Mouse (Mus musculus): ENCODE data around the gene Tmem30a.

Gene Tmem30a

GRCm38 (mm10) chr9:79792841-79793835 lies at the start of gene Tmem30a:
TSS of gene Tmem30a (minus strand) at chr9:79793507.
- peak; percentile 94 to 96 for DNase-seq

GRCm38 (mm10) chr9:79842615-79843014 lies 49.3 kb upstream of the Tmem30a start:
- DNase-seq = no peak

GRCm38 (mm10) chr9:79842028-79842427 lies 48.7 kb upstream of the Tmem30a start:
- no peak for DNase-seq

DNA sequence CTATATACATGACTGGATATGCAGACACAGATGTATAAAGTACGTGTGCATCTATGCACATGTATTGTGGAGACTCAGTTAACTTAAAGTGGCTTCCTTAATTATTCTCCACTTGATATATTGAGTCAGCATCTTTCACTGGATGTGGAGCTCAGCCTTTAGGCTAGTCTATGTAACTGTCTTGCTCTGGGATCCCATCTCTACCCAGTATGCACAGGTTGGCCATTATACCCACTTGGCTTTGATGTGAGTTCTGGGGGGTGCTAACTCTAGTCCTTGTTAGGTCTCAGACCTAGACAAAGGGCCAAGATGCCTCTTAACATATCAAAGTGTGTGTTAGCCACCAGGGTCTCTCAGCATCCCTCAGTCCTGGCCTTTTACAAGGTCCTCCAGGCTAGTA lies 38.0 kb upstream of the Tmem30a start:
- no peak for DNase-seq

GRCm38 (mm10) chr9:79830874-79831273 lies 37.6 kb upstream of the Tmem30a start:
- DNase-seq = no peak

- no peak for DNase-seq
Observed at GRCm38 (mm10) chr9:79829842-79830800, 36.8 kb upstream of the Tmem30a start.

GRCm38 (mm10) chr9:79827072-79827471 lies 33.8 kb upstream of the Tmem30a start:
- no peak for DNase-seq

- no peak for DNase-seq
Observed at GRCm38 (mm10) chr9:79825526-79825925, 32.2 kb upstream of the Tmem30a start.

DNA sequence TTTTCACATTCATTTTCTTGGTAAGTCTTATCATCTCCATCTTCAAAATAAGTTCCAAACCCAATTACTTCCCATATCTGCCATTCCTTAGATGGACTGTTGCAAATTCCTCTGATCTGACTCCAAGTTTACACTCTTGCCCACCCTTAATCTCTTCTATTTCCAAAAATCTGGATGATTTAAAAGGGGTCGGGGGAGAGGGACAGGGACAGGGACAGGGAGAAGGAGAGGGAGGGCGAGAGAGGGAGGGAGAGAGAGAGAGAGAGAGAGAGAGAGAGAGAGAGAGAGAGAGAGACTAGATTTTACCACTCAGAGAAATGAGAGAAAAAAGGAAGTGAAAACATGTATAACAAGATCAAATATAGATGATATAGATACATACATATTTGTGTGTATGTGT lies 30.5 kb upstream of the Tmem30a start:
- DNase-seq = no peak

DNA sequence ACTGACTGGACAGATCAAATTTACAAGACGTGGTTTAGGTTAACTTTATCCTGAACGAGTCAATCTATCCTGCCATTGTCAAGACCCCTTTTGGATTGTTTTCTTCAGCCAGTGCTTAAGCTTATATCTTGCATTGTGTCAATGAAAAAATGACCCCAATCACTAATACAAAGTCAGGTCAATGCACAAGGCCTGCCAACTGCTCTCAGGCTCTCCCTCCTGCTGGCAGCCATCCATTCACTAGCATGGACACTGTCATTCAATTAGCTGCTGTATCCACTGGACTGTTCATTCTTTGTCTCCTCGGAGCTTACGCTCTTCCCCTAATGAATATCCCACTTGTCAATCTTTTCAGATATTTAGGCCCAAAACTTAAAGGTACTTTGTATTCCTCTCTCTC lies 30.1 kb upstream of the Tmem30a start:
- DNase-seq = no peak

DNA sequence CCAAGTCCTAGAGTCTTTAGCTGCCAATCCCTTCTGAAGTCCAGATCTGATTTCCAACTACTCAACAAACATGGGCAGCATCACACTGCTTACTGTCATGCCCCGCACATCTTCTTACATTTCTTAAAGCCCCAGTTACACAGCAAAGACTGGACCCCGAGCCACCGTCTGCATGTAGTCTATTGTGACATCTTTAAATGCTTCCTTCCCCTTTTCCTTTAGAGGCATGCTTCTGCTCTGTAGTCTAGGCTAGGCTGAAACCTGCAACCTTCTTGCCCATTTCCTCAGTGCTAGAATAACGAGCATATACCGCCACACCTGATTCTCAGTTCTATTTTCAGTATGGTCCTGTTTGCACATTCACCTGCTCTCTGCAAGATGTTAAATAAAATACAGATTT lies 23.2 kb upstream of the Tmem30a start:
- DNase-seq = no peak

- DNase-seq = no peak
Observed at GRCm38 (mm10) chr9:79816013-79816412, 22.7 kb upstream of the Tmem30a start.

- DNase-seq = no peak
Observed at GRCm38 (mm10) chr9:79814592-79814991, 21.3 kb upstream of the Tmem30a start.

GRCm38 (mm10) chr9:79810969-79811902 lies 17.9 kb upstream of the Tmem30a start:
- no peak for DNase-seq

DNA sequence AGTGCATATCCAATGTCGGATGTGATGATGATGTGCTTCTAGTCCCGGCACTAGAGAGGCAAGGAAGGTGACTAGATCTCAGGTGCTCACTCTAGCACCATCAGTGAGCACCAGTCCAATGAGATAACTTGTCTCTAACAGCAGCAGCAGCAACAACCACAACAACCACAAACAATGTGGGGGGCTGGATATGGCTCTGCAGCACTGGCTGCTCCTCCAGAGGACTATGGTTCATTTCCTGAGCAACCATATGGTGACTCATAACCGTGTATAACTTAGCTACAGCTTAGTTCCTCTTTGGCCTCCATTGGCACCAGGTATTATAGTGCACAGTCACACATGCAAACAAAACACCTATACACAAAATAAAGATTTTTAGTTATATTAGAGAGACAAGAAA lies 17.2 kb upstream of the Tmem30a start:
- DNase-seq = no peak

GRCm38 (mm10) chr9:79809411-79809810 lies 16.1 kb upstream of the Tmem30a start:
- DNase-seq = no peak

GRCm38 (mm10) chr9:79807178-79807577 lies 13.9 kb upstream of the Tmem30a start:
- DNase-seq = no peak

DNA sequence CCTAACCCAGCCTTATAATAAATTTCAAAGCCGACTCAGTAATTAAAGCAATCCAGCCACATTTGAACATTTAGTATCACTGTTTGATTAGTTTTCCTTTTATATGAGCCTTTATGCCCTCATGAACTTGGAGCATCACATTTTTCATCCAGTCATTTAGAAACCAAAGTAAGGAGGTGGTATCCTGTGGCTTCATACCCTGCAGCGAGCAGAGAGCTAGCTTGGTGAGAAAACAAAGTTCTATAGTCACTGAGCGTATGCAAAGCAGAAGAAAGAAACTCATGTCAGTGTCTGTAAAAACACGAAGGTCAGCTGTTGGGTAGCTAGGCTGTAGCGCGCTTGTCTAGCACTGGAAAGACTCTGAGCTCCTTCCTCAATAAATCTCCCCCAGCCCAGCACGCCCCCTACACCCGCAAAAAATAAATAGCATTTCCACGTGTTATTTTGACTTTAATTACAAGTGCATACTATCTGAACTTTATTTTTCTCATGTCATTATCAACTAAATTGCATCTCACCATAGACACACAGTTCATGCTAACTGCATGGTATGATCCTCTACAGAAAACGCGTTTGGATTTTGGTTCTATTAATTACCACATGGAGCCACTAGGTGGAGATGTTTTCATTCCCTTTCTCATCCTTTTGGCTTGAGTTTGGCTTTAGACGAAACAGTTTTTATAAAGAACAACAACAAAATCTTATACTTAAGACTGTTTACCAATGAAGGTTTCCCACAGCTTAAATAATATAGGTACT lies 13.2 kb upstream of the Tmem30a start:
- DNase-seq = peak in 1 of 2 experiments; percentile 54

GRCm38 (mm10) chr9:79805426-79805825 lies 12.1 kb upstream of the Tmem30a start:
- DNase-seq = peak; percentile 25 to 34

DNA sequence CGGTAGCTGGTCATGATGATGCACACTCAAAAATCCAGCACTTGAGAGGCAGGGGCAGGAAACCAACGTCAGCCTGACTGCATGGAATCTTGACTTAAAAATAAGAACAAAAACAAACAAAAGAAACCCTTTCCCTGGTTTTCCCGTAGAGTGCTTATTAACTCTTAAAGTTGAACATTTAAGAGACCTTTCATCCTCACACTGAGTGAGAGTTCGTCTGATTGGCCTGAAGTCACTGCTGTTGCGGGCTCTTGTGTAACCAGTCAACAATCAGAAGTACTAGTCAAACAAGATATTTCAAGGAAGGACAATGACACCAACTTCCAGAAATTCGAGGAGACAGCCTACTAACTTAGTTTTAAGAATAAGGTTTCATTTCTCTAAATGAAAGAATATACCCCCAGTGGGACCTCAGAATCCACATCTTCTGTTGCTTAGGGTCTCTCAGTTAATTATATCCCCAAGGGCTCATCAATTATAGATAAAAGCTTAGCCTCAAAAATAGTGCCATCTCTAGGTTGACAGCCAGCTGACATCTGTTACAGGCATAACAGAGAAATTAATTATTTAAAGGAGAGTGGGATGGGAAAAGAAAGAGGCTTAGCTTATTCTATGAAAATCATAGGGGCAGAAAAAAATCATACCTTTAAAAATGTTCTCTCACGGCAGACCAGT lies 3.3 kb upstream of the Tmem30a start:
- DNase-seq = peak; percentile 41 to 69

DNA sequence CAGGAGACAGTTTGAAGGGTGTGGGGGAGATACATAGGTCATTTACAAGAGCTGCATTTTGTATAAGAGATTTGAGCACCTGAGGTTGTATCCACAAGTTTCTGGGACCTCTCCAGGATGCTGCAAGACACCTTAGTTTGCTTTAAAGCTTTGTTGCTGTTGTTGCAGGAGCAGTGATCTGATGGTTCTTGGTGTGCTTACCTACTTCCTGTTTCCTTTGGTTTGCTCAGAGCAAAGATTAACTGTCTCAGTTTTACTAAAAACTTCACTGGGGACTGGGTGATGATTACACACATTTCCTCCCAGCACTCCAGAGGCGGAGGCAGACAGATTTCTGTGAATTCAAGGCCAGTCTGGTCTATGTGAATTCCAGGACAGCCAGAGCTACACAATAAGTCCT lies 1.8 kb upstream of the Tmem30a start:
- DNase-seq = peak; percentile 18 to 47
